Mouse (Mus musculus): ENCODE results near the gene Tsen34.
"Not testable (repeated sequence)": the region's sequence is repeated elsewhere in the genome, so short reads cannot be mapped to it uniquely, and the experiment has no call there.

Gene Tsen34

DNA sequence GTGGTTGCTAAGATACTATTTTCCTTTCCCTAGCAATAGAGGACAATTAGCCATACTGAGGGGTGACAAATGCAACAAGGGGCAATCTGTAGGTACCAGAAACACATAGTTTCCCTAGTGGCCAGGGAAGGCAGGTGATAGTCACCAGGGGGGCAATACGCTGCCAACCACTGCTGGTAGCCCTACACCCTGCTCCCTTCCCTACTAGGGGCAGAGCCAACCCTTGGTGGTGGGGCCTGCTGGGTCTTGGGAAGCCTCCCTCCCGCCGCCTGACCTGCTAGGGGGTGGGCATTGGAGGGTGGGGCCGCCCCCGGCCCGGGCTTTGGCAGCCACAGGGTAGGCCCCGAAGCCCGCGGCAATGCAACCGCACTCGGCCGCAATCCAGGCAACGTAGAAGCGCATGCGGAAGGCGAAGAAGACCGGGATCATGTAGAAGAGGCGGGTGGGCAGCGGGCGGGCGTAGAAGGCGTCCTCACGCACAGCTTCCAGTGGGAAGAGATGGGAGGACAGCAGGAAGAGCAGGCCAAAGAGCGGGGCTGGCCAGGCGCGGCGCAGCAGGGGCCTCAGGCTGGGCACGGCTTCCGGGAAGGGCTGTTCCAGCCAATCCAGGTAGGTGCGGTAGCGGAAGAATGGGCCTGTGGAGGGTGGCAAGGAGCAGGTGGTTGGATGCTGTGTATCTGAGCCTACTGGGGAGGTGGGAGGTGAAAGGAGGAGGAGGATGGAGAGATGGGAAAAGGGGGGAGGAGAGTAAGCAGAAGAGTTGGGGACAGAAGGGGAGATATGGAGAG lies 7.1 kb upstream of the Tsen34 start:
- in situ Hi-C loops (cut with MboI, MseI), result no loop called here

- in situ Hi-C loops (cut with MboI, MseI), result no loop called here
These were observed 744 bp upstream of the Tsen34 start for GRCm38 (mm10) chr7:3691919-3692318.

- in situ Hi-C loops (cut with MboI, MseI), result no loop called here
These were observed 535 bp downstream of the Tsen34 start, which contains the start of gene Mboat7 for GRCm38 (mm10) chr7:3692987-3693808. TSS of gene Mboat7 (minus strand) at chr7:3693523.

- in situ Hi-C loops (cut with MboI, MseI), result no loop called here
These were observed 1.1 kb downstream of the Tsen34 start for GRCm38 (mm10) chr7:3693809-3694075.

- in situ Hi-C loops (cut with MboI, MseI), result no loop called here
These were observed 1.6 kb downstream of the Tsen34 start for GRCm38 (mm10) chr7:3694076-3694948.

DNA sequence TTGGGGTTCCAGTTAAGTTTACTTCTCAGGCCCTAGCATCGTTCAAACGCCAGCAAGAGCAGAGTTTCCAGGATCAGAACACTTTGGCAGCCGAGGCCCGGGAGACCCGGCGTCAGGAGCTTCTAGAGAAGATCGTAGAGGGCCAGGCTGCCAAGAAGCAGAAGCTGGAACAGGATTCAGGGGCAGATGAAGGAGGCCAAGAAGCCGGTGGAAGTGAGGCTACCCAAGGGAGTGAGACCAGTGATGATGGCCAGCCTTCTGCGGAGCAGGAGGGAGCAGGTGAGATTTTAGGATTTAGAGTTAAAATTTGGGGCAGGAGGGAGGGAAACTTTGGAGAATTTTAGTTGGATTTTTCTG lies 2.3 kb downstream of the Tsen34 start:
- in situ Hi-C loops (cut with MboI, MseI), result not testable (repeated sequence)

DNA sequence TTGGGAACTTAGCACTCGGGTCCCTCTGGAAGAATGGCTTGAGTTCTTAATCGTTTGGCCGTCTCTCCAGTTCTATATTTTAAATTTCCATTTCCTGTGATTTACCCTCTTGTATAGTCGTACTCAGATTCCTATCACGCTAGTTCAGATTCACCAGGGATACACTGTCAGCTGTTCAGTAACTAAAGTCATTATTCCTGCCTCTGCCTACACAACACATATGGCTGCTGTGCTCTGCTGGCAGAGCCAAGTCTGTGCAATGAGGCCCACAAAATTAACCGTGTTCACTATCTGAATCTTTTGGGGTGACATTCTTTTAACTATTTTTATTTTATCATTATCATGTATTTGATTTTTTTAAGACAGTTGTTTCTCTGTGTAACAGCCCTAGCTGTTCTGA lies 5.8 kb downstream of the Tsen34 start:
- in situ Hi-C loops (cut with MboI, MseI), result no loop called here

- in situ Hi-C loops (cut with MboI, MseI), result no loop called here
These were observed 10.7 kb downstream of the Tsen34 start for GRCm38 (mm10) chr7:3703148-3703878.

- in situ Hi-C loops (cut with MboI, MseI), result no loop called here
These were observed 11.3 kb downstream of the Tsen34 start, which contains the start of gene Rps9 for GRCm38 (mm10) chr7:3703879-3704441. TSS of gene Rps9 (plus strand) at chr7:3703993.

GRCm38 (mm10) chr7:3704475-3704874 lies 11.8 kb downstream of the Tsen34 start:
- in situ Hi-C loops (cut with MboI, MseI), result no loop called here

GRCm38 (mm10) chr7:3705461-3705860 lies 12.8 kb downstream of the Tsen34 start:
- in situ Hi-C loops (cut with MboI, MseI), result not testable (repeated sequence)

GRCm38 (mm10) chr7:3705911-3706310 lies 13.2 kb downstream of the Tsen34 start:
- in situ Hi-C loops (cut with MboI, MseI), result no loop called here

DNA sequence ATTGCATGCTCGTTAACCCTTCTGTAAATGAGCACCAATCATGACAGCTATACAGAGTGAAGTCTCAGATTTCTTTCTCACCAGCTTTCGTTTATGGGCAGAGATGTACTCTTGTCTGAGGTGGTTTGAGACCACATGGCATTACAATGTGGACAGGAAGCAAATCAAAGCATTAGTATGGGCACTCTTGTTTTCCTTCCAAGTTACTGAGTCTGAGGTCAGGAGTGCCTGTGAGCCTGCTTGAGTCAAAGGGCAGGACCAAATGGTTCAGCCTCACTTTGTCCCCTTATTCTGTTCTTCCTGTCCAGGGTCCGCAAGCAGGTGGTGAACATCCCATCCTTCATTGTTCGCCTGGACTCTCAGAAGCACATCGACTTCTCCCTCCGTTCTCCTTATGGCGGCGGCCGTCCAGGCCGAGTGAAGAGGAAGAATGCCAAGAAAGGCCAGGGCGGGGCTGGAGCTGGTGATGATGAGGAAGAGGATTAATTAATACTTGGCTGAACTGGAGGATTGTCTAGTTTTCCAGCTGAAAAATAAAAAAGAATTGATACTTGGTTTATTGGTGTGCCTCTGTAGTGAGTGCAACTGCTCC lies 13.8 kb downstream of the Tsen34 start:
- in situ Hi-C loops (cut with MboI, MseI), result no loop called here

- in situ Hi-C loops (cut with MboI, MseI), result no loop called here
These were observed 14.4 kb downstream of the Tsen34 start for GRCm38 (mm10) chr7:3707027-3707426.

- in situ Hi-C loops (cut with MboI, MseI), result no loop called here
These were observed 15.1 kb downstream of the Tsen34 start for GRCm38 (mm10) chr7:3707568-3708413.

DNA sequence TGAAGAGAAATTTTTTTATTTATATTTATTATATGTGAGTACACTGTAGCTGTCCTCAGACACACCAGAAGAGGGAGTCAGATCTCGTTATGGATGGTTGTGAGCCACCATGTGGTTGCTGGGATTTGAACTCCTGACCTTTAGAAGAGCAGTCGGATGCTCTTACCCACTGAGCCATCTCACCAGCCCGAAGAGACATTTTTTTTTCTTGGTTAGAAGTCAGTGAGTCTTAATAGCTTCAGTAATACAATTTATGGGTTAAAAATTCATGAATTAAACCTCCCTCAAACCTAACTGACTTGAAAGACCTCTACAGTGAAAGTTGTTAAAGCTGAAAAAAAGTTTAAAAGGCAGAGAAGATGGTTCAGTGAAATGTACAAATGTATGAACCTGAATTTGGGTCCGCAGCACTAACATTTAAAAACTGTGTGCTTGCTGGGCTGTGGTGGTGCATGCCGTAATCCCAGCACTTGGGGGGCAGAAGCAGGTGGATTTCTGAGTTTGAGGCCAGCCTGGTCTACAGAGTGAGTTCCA lies 15.9 kb downstream of the Tsen34 start:
- in situ Hi-C loops (cut with MboI, MseI), result not testable (repeated sequence)

GRCm38 (mm10) chr7:3709000-3709399 lies 16.3 kb downstream of the Tsen34 start:
- in situ Hi-C loops (cut with MboI, MseI), result no loop called here

DNA sequence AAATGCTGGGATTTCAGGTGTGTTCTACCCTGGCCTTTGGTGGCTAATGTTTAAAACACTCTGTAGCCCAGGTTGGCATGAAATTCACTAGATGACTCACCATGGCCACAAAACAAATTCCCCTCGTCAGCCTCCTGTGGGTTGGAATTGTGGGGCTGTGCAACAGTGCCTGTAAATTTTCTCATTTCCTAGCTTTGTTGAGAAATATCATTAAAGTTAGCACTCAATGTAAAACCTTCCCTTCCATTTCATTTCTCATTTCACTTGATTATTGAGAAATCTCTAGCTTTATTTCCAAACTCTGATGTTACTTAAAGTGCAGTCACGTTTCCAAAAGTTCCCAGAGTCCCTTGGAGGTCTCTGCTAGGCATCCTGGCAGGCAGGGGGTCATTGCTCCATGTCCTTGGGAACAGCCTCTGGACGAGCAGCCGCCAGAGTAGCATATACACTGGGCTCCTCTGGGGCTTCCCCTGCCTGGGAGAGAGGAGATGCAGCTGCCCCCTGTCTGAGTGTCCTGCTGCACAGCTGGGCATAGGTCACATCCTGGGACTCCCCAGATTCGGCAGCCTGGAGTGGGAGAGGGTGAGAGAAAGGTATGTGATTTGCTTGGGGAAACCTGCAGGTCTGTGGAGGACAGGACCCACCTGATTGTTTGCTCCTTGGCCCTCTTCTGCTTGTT lies 19.7 kb downstream of the Tsen34 start:
- in situ Hi-C loops (cut with MboI, MseI), result loop anchor here (5.0 kb wide), 1 partner anchor 65 kb away; no protein-coding TSS in a partner anchor

DNA sequence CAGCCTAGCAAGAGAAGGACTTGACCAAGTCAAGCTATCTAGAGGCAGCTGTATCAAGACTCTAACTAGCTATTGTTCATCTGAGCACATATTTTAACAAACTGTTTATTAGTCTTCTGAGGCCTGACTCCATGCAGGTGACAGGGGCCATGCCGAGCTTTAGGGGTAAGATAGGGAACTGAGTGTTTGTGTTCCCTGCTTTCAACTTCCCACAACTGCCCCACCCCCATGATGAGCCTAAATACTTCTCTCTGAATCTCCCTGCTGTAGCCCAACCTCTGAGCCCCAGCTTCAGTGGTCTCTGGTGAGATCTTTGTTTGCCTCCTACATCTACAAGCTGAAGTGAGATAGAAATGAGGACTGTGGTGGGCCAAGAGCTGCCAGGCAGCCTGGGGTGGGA lies 22.6 kb downstream of the Tsen34 start:
- in situ Hi-C loops (cut with MboI, MseI), result loop anchor here (5.0 kb wide), 1 partner anchor 177 kb away; no protein-coding TSS in a partner anchor

Measured in T-helper 1 cell (primary cell).